Mouse (Mus musculus) CH12.LX (cell line): ENCODE results near the gene Kpna6. TPM values are rescaled to one million over a fixed set of nuclear protein-coding genes. Genes with fewer than 3 reads are reported as not detected.

Experiments used
- DNase-seq: peaks from one replicate; pipeline ENCODE4 v3.0.0-alpha.2; 2013; ENCODE audit errors: extremely low read depth
- H3K27ac ChIP-seq: 2 replicates; pipeline ENCODE4 v1.5.1; 2012; ENCODE audit warnings: low read depth, mild to moderate bottlenecking, control low read depth, moderate library complexity; ENCODE audit not compliant: insufficient read depth
- H3K27me3 ChIP-seq: replicated peaks from 2 replicates; pipeline ENCODE3; 2012; ENCODE audit warnings: inconsistent platforms
- H3K36me3 ChIP-seq, 2 experiments: replicated peaks in 1 of 2; 2 replicates each; pipeline versions ENCODE3 to v1.6.1; 2012; ENCODE audit warnings: inconsistent platforms in 1 of 2, low read length in 1 of 2, mild to moderate bottlenecking in 1 of 2, mixed read lengths in 1 of 2, moderate library complexity in 1 of 2; ENCODE audit not compliant: control insufficient read depth in 1 of 2, insufficient read depth in 1 of 2
- H3K4me1 ChIP-seq, 2 experiments: 2 replicates each; pipeline ENCODE4 v1.6.1; 2012; ENCODE audit warnings: inconsistent platforms in 1 of 2, moderate library complexity in 1 of 2; ENCODE audit not compliant: insufficient read depth in 2 of 2, control insufficient read depth in 1 of 2
- H3K4me2 ChIP-seq: 2 replicates; pipeline ENCODE4 v1.6.1; 2012; ENCODE audit warnings: low read depth, mild to moderate bottlenecking, control low read depth; ENCODE audit not compliant: poor library complexity, insufficient read depth, severe bottlenecking
- H3K4me3 ChIP-seq, 3 experiments: fragments of 150-350 bp in 1 of 3; sonication (generic) in 1 of 3; replicated peaks in 1 of 3; 2 replicates each; pipeline versions ENCODE3 to v1.5.1; 2011 to 2012; ENCODE audit warnings: low read depth in 2 of 3, low read length in 2 of 3, mild to moderate bottlenecking in 2 of 3, moderate library complexity in 2 of 3, control low read depth in 1 of 3, improper control_type of control experiment in 1 of 3, inconsistent platforms in 1 of 3, mixed read lengths in 1 of 3; ENCODE audit not compliant: poor library complexity in 1 of 3
- H3K79me2 ChIP-seq: replicated peaks from 2 replicates; pipeline ENCODE4 v1.6.1; 2012; ENCODE audit warnings: mild to moderate bottlenecking, moderate library complexity; ENCODE audit not compliant: control insufficient read depth, poor library complexity, insufficient read depth, severe bottlenecking; ENCODE audit errors: extremely low read depth
- H3K9ac ChIP-seq: 2 replicates; pipeline ENCODE4 v1.6.1; 2012; ENCODE audit warnings: low read depth, mild to moderate bottlenecking, control low read depth, moderate library complexity; ENCODE audit not compliant: insufficient read depth
- H3K9me3 ChIP-seq: replicated peaks from 2 replicates; pipeline ENCODE3; 2012; ENCODE audit warnings: low read length, inconsistent platforms, mixed read lengths
- CHD2 ChIP-seq: IDR thresholded peaks from 2 replicates; pipeline ENCODE4 v1.6.1; 2011; ENCODE audit warnings: low read length, improper control_type of control experiment
- CTCF ChIP-seq, 2 experiments: IDR thresholded peaks in 1 of 2; conservative IDR thresholded peaks in 1 of 2; 2 replicates each; pipeline ENCODE4 v1.5.1; 2011 to 2012; ENCODE audit warnings: low read depth in 2 of 2, low read length in 2 of 2, improper control_type of control experiment in 1 of 2, inconsistent platforms in 1 of 2, mild to moderate bottlenecking in 1 of 2, moderate library complexity in 1 of 2
- ELF1 ChIP-seq: IDR thresholded peaks from 2 replicates; pipeline ENCODE4 v1.6.1; 2014; ENCODE audit warnings: low read depth, mild to moderate bottlenecking, inconsistent platforms, low read length, improper control_type of control experiment
- EP300 ChIP-seq: IDR thresholded peaks from 2 replicates; pipeline ENCODE4 v1.6.1; 2011; ENCODE audit warnings: low read length, improper control_type of control experiment
- ETS1 ChIP-seq: conservative IDR thresholded peaks from 2 replicates; pipeline ENCODE4 v1.6.1; 2012; ENCODE audit warnings: low read depth, mild to moderate bottlenecking, inconsistent platforms, low read length, improper control_type of control experiment, moderate library complexity
- JUN ChIP-seq: IDR thresholded peaks from 2 replicates; pipeline ENCODE4 v1.6.1; 2011; ENCODE audit warnings: low read depth, mild to moderate bottlenecking, low read length, improper control_type of control experiment, moderate library complexity; ENCODE audit not compliant: insufficient read depth
- MAFK ChIP-seq: IDR thresholded peaks from 2 replicates; pipeline ENCODE4 v1.6.1; 2011; ENCODE audit warnings: low read length, improper control_type of control experiment; ENCODE audit not compliant: insufficient replicate concordance
- MAX ChIP-seq: IDR thresholded peaks from 2 replicates; pipeline ENCODE4 v1.6.1; 2011; ENCODE audit warnings: low read length, improper control_type of control experiment
- MAZ ChIP-seq: IDR thresholded peaks from 2 replicates; pipeline ENCODE4 v1.6.1; 2012; ENCODE audit warnings: low read depth, mild to moderate bottlenecking, inconsistent platforms, low read length, improper control_type of control experiment, moderate library complexity
- MEF2A ChIP-seq: IDR thresholded peaks from 2 replicates; pipeline ENCODE4 v1.6.1; 2014; ENCODE audit warnings: low read depth, mild to moderate bottlenecking, inconsistent platforms, low read length, improper control_type of control experiment, borderline replicate concordance
- NELFE ChIP-seq: IDR thresholded peaks from 2 replicates; pipeline ENCODE4 v1.6.1; 2011; ENCODE audit warnings: low read depth, low read length, improper control_type of control experiment
- POLR2AphosphoS2 ChIP-seq: IDR thresholded peaks from 2 replicates; pipeline ENCODE4 v1.6.1; 2011; ENCODE audit warnings: low read depth, low read length, improper control_type of control experiment
- SIN3A ChIP-seq: IDR thresholded peaks from 2 replicates; pipeline ENCODE4 v1.6.1; 2012; ENCODE audit warnings: low read length, improper control_type of control experiment, inconsistent platforms
- SMC3 ChIP-seq: IDR thresholded peaks from 2 replicates; pipeline ENCODE4 v1.6.1; 2011; ENCODE audit warnings: low read depth, low read length, improper control_type of control experiment
- TBP ChIP-seq: conservative IDR thresholded peaks from 2 replicates; pipeline ENCODE4 v1.6.1; 2011; ENCODE audit warnings: low read depth, low read length, improper control_type of control experiment
- USF2 ChIP-seq: conservative IDR thresholded peaks from 2 replicates; pipeline ENCODE4 v1.6.1; 2011; ENCODE audit warnings: low read depth, low read length, improper control_type of control experiment
- ZC3H11A ChIP-seq: IDR thresholded peaks from 2 replicates; pipeline ENCODE4 v1.6.1; 2012; ENCODE audit warnings: low read depth, mild to moderate bottlenecking, inconsistent platforms, low read length, improper control_type of control experiment
- ZMIZ1 ChIP-seq: IDR thresholded peaks from 2 replicates; pipeline ENCODE4 v1.6.1; 2012; ENCODE audit warnings: low read depth, mild to moderate bottlenecking, inconsistent platforms, low read length, improper control_type of control experiment
- dilution Hi-C: fragments of 300-500 bp; cut with MboI; formaldehyde crosslinking; loops from 2 replicates; pipeline ENCODE4 v1.14.3; 2020; ENCODE audit warnings: low sequenced_read_pairs; ENCODE audit not compliant: extremely low pct_unique_long_range_greater_than_20kb, extremely low pct_ligation_motif_present
- in situ Hi-C: fragments of 300-500 bp; cut with MboI; formaldehyde crosslinking; loops from 3 replicates; pipeline ENCODE4 v1.14.3; 2019; ENCODE audit warnings: low sequenced_read_pairs, low pct_ligation_motif_present, low pct_unique_long_range_greater_than_20kb, mixed read lengths
- polyA plus RNA-seq: library from polyadenylated mRNA; unstranded; fragments of >175 nt; gene quantifications from 2 replicates; pipeline ENCODE4 v1.2.1, GENCODE M21; 2012; ENCODE audit warnings: low read depth; ENCODE audit not compliant: insufficient read length
- total RNA-seq, 2 experiments: library from RNA; depleted of rRNA; stranded (reverse); fragments of 300-350 nt in 1 of 2; fragments of >200 nt in 1 of 2; gene quantifications; 2 replicates each; pipeline ENCODE4 v1.2.3; 2012 to 2014

The Kpna6 gene
- total and polyA plus RNA-seq, 3 experiments = 17.3 to 25.8 (median 19.6) TPM

GRCm38 (mm10) chr4:129615801-129616290 is 56.7 kb downstream of the Kpna6 start:
- Histone ChIP-seq H3K4me1 (peaks cover 3 to 46% of the 10 kb centered on the region in 2 experiments), H3K4me3 (no peak overlapping the region), H3K27me3 (no peaks in the 10 kb centered on the region), H3K79me2 (no peaks in the 10 kb centered on the region), H3K9me3 (no peaks in the 10 kb centered on the region), H3K9ac (no peak overlapping the region), H3K36me3 (peaks cover 19 to 62% of the 10 kb centered on the region in 2 experiments), H3K4me2 (no peak overlapping the region), H3K27ac (no peak overlapping the region)
- no peak for DNase-seq
- in situ Hi-C loops (loop anchor here (25.0 kb wide), 1 partner anchor 254 kb away; no protein-coding TSS in a partner anchor), dilution Hi-C loops (no loop called here)
- TF ChIP-seq SMC3 (no peak), MAFK (no peak), ETS1 (no peak), NELFE (no peak), MAZ (no peak), POLR2AphosphoS2 (no peak), MEF2A (no peak), ZMIZ1 (no peak), EP300 (no peak)

DNA sequence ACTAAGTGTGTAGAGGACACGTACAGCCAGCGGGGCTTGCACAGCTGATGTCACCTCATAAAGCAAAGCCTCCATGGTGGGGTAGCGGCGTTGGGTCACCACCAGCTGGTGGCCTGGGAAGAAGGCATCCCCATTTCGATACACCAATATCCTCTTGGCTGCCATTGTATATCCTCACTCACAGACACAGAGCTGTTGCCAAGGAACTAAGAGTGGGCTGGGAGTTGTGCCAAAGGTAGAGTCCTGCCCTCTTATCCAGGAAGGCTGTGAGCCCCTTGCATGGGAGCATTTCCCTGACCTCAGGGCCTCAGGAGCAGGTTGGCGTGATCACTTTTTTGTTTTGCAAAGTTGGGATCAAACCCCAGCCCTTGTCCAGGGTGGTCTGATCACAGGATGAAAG is 58.5 kb downstream of the Kpna6 start, which contains the start of gene Dcdc2b:
Dcdc2b (minus strand) TSS at position 165 of the 400 bp plus-strand sequence.
- TF ChIP-seq CTCF (conservative IDR thresholded peaks at IDR 0.05 in 1 of 2, IDR thresholded peaks at IDR 0.05 in 1 of 2; ENCODE audit: low read depth in 2 of 2, low read length in 2 of 2) (no peak), TBP (no peak), JUN (no peak), USF2 (no peak), MAX (no peak), CHD2 (no peak), ZMIZ1 (no peak), SIN3A (no peak), EP300 (no peak), ZC3H11A (no peak), ELF1 (no peak)

More for the DNA sequence above, 58.5 kb downstream of the Kpna6 start, which contains the start of gene Dcdc2b:
- Histone ChIP-seq H3K36me3 (peaks cover 32 to 75% of the 10 kb centered on the region in 2 experiments), H3K27me3 (no peaks in the 10 kb centered on the region), H3K27ac (no peak within 1 kb of the TSS), H3K79me2 (no peaks in the 10 kb centered on the region), H3K9ac (no peak within 1 kb of the TSS), H3K4me2 (no peak within 1 kb of the TSS), H3K4me3 (no peak within 1 kb of the TSS), H3K4me1 (peaks cover 3 to 49% of the 10 kb centered on the region in 2 experiments), H3K9me3 (no peaks in the 10 kb centered on the region)
- dilution Hi-C loops = no loop called here
- no peak for DNase-seq
- in situ Hi-C loops = loop anchor here (25.0 kb wide), 1 partner anchor 252 kb away; no protein-coding TSS in a partner anchor
